Mouse (Mus musculus) stomach, postnatal 0 days (tissue): ENCODE measurements around the gene Ptprc.

ENCODE experiments used
- CTCF ChIP-seq: IDR thresholded peaks from 2 replicates; pipeline ENCODE4 v1.5.1; 2016; ENCODE audit warnings: antibody characterized with exemption, low read depth, mild to moderate bottlenecking, moderate library complexity
- EP300 ChIP-seq: optimal IDR thresholded peaks from 2 replicates; pipeline ENCODE3; 2016; ENCODE audit warnings: antibody characterized with exemption

DNA sequence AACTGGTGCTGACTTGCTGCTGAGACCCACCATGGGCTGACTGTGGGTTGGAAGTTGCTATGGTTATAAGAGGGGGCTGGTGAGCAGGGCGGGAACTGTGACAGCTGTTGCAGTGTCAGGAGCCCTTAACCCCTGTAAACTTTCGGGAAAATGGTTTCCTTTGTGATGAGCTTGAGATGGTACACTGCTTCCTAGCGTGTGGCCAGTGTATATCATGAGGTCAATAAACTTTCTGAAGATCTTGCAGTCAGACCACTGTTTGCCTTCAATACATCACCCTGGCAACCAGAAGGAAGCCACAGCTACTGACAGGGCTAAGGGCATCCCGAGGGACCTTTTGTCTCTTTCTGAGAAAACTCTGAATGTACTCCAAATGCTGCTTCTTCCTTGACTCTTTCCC lies 145.9 kb downstream of the Ptprc start:
- TF ChIP-seq CTCF = no peak
- TF ChIP-seq EP300 = no peak
